Mouse (Mus musculus): ENCODE measurements around the gene Vmn1r46.

DNA sequence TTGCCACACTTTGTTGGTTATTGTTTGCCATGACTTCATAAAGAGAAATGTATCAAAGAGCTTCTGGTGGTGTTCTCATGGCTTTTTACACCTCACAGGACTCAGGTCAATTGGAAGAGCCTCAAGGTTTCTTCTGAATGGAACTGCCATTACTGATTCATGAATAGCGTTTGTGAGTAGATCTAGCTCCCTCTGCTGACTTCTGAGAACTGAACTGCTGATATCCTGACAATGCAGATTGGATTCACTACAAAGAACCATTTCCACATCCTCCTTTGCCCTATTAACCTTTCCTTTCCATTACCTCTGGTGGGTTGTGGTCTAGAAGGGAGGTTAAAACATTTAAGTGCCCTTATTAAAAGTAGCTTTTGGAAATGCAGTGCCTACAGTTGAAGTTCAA, 16.9 kb downstream of the Vmn1r46 start:
- TF ChIP-seq CTCF (conservative IDR thresholded peaks at IDR 0.05; ENCODE audit: low read length) (no peak), POU5F1 (IDR thresholded peaks at IDR 0.05; ENCODE audit: borderline replicate concordance, low read length) (no peak)

Measured in E14TG2a.4 (cell line).